Mouse (Mus musculus): ENCODE results near the gene Ubtf.

The Ubtf gene

DNA sequence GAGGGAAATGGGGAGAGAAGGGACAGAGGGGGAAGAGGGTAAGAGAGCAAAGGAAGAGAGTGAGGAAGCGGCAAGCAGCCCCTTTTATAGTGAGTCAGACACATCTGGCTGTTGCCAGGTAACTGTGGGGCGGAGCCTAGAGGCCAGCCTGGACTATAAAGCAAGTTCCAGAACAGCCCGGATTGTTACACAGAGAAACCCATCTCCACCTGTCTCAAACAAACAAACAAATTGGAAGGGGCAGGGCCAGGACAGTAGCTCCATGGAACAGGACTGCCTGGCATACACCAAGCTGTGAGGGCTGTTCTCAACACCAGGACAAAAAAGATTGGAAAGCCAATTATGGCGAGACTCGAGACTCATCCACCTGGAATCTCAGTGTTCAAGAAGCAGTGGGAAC lies 27.4 kb upstream of the Ubtf start:
- no peak for DNase-seq

GRCm38 (mm10) chr11:102344458-102344857 lies 24.9 kb upstream of the Ubtf start:
- DNase-seq = no peak

DNA sequence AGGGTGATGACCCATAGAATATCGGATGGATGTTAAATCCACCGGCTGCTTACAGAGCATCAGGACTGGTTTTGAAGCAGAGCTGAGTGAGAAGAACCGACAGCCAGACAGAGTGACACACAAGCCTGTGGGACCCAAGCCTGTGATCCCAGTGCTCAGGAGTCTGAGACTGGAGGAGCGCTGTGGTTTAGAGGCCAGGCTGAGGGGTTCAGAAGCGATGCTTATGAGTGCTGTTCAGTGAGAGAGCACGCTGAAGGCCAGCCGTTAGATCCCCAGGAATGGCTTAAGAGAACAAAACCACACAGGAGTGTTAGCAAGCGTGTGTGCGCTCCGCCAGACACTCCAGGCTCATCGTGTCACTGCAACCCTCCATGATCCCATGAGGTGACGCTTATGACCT lies 23.2 kb upstream of the Ubtf start:
- no peak for DNase-seq

DNA sequence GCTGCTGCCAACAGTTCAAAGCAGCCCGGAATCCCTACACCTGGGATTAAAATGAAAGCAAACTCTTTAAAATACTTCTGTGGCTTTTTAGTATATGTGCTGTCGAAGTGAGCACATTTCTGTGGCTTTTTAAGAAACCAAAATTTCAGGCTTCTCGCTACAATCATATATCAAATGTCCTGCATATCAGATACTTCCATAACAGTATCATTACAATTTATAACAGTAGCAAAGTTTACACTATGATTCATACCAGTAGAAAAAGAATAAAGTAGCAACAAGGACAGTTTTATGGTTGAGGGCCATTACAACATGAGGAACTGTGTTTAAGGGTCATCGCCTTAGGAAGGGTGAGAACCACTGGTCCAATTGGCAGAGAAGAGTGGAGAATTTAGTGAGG lies 21.6 kb upstream of the Ubtf start:
- DNase-seq = no peak

- peak in 1 of 2 experiments; percentile 30 for DNase-seq
These were observed 20.1 kb upstream of the Ubtf start for GRCm38 (mm10) chr11:102339624-102340023.

DNA sequence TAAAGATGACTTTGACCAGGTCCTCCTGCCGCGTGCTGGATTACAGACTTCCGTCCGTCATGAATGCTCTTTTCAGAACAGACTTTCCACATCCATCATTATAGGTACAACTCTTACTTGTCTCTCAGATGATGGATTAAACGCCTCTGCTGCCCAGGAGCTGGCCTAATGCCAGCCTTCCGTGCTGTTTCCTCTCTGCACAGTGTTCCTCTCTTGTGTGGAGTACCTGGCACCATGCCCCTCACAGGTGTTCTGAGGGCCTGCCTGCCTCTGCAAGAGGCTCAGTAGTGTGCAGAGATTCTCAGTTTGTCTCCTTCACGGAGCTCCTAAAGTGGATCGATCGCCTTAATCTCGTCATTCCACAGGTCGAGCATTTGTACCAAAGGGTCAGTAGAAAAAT lies 19.7 kb upstream of the Ubtf start:
- peak; percentile 33 to 45 for DNase-seq

DNA sequence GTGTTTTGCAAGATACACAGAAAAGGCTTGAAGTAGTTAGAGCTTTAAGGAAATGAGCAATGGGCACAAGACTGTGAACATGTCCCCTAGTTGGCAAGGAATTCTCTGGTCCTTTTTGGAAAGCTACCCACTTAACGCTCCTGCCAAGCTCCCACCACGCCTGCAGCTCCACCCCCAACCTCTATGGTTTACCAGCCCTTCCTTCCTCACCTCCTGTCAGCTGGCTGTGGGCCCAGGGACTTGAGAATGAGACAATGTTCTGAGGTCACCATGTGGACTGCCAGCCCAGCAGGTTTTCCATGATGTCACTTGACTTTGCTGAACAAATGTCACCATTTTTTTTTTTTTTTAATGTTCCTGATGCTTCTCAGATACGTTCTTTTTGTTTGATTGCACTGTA lies 19.0 kb upstream of the Ubtf start:
- peak; percentile 70 to 81 for DNase-seq

GRCm38 (mm10) chr11:102337921-102338320 lies 18.4 kb upstream of the Ubtf start:
- no peak for DNase-seq

GRCm38 (mm10) chr11:102336191-102336590 lies 16.6 kb upstream of the Ubtf start:
- no peak for DNase-seq

GRCm38 (mm10) chr11:102334973-102335700 lies 15.6 kb upstream of the Ubtf start:
- peak in 1 of 2 experiments; percentile 46 for DNase-seq

GRCm38 (mm10) chr11:102334010-102334409 lies 14.5 kb upstream of the Ubtf start:
- DNase-seq = no peak

DNA sequence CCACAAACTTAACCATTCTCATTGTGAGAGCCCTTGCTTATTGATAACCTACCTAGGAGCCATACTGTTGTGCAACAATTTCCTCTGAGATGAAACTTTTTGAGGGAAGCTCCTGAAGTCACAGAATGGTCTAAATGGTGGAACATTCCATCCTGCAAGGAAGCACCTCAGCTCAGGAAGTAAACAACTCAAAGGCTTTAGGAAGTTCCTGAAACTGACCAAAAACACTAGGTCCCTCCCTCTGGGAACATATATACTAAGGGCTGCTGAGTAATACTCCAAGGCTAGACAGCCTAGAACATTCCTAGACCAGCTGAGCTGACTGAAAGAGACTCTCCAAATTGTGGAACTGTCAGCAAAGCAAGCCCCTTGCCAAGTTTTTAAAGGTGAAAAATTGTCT lies 13.5 kb upstream of the Ubtf start:
- no peak for DNase-seq

- no peak for DNase-seq
These were observed 12.3 kb upstream of the Ubtf start for GRCm38 (mm10) chr11:102331806-102332205.

DNA sequence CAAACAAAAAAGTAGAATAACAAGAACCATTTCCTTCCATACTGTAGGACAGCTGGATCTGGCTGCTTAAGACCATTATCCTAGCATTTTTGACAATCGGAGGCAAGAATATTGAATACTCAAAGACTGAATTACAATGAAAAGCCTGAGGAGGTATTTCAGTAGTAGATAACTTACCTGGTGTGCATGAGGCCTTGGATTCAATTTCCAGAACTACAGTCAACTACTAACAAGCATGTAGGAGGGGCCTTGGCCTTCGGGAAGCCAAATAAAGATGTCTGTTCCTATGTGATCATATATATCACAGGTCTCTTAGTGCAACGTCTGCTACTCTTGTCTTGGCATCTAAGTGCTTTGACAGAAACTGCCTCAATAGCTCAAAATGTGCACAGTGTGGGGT lies 10.5 kb upstream of the Ubtf start:
- DNase-seq = no peak

DNA sequence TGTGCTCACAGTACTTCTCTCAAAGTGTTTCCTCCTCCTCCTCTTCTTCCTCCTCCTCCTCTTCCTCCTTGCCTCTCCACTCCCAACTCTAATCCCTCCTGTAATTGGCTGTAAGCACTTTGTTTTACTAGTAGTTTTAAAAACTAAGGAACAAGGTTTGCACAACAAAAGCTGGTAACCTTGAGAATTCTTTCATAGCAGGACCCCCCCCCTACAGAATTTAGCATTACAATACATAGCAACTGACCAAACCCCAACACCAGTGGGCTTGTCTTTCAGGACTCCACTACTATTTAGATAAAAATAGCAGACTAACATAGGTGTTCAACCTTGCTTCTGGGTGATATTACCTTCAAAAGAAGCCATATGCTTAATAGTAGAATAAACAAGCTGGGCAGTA lies 10.0 kb upstream of the Ubtf start:
- no peak for DNase-seq

DNA sequence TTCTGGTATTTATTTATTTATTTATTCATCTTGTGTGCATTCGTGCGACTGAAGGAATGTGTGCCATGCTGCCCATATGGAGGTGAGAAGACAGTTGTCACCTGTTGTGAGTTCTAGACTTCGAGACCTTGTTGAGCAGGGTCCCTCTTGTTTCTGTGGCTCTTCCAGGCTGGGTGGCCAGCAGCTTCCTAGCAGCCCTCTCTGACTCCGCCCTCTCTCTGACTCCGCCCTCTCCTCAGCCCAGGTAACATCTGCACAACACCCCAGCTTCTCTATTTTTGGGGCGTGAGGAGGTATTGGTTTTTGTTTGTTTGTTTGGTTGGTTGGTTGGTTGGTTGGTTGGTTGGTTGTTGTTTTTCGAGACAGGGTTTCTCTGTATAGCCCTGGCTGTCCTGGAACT lies 8.3 kb upstream of the Ubtf start:
- DNase-seq = no peak

- DNase-seq = no peak
These were observed 7.7 kb upstream of the Ubtf start for GRCm38 (mm10) chr11:102327250-102327649.

DNA sequence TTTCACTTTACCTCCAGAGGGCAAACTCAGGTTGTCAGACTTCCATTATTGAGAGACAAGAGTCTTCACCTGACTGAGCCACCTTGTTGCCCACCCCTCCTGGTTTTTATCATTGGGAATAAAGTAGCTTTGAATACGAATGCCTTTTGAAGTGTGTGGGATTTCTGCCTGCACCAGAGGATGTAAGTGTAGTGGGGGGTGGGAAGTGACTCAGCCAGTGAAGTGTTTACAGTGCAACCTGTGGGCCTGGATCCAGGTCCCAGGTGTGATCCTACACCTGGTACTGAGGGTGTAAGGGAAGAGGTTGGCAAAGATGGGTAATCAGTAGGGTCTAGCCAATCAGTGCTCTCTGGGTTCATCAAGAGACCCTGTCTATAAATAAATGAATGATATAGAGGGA lies 4.0 kb upstream of the Ubtf start:
- DNase-seq = no peak

- DNase-seq = no peak
These were observed 2.4 kb upstream of the Ubtf start for GRCm38 (mm10) chr11:102321931-102322330.

DNA sequence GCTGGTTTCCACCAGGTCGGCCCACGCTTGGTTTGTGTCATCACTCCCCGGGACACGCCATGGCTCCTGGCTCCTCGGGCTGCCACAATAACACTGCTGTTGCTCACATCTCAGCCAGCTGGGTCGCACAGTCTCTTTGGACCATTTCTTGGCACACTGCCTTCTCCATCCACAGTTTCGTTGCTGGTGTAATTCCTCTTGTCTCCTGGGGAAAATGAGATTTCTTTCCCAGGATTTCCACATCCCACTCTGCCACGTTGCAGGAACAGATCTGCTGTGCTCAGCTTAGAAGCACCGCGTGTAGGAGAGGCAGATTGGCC lies 1.1 kb upstream of the Ubtf start:
- peak; percentile 75 to 85 for DNase-seq

- DNase-seq = peak; percentile 85 to 90
These were observed 571 bp upstream of the Ubtf start for GRCm38 (mm10) chr11:102319941-102320685.

DNA sequence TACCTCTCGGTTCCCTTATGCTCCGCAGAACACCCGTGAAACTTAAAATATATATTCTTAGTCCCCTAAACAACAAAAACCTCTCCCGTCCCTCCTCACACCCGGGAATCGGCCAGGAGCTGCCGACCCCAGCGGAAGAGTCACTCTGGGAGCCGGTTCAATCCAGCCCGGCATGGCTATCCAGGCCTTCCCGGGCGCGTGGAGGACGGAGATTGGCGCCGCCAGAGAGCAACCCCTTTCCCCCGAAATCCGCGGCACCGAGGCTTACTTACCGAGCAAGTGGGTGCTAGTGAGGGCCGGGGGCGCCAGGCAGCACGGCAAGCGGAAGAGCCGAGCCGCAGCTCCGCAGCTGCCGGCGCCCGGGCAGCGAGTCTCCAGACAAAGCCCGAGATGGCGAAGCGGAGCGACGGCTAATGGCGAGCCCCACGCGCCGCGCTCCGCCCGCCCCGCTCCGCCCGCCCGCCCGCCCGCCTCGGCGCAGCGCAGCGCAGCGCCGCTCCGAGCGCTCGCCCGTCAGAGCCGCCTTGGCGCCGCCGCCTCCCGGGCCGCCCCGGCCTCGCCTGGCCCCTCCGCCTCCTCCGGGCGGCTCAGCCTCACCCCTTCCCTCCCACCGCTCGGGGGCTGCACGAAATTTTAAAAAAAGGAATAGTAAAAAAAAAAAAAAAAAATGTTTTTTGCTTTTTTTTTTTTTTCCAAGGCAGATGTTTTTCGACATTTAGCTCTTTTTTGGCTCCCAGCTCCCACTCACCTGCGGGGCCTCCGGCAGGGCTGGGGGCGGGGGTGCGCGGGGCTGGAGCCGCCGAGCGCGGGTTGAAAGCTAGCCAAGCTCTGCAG lies 749 bp downstream of the Ubtf start:
- peak; percentile 72 to 76 for DNase-seq

GRCm38 (mm10) chr11:102317901-102318575 lies 1.5 kb downstream of the Ubtf start:
- DNase-seq = peak; percentile 84 to 90

Measured in kidney, postnatal 4 days (tissue).